Mouse (Mus musculus): ENCODE measurements at regions not wholly inside any gene's neighbourhood (a gene's known extent, or its start where the extent isn't known, plus 50 kb on each side); places are given as distances from the start of the nearest gene placed in this dataset.

DNA sequence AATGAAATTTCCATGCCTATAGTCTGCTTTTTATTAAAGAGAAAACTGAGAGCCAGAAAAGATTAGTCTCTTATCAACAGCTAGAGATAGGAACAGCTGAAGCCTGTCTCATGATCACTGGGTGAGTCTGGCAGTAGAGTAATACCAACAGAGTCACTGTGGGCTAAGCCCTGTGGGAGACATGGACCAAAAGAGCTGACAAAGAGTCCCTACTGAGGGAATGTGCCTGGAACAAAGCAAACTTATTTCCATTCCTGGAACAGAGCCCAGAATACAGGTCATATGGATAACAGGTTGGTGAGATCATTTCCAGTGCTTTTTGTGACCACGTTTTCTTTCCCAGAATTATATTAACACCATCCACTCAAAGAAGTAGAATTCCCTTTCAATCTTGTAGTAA, 237.4 kb downstream of the Tmsb4x start:
- ATAC-seq: no peak

DNA sequence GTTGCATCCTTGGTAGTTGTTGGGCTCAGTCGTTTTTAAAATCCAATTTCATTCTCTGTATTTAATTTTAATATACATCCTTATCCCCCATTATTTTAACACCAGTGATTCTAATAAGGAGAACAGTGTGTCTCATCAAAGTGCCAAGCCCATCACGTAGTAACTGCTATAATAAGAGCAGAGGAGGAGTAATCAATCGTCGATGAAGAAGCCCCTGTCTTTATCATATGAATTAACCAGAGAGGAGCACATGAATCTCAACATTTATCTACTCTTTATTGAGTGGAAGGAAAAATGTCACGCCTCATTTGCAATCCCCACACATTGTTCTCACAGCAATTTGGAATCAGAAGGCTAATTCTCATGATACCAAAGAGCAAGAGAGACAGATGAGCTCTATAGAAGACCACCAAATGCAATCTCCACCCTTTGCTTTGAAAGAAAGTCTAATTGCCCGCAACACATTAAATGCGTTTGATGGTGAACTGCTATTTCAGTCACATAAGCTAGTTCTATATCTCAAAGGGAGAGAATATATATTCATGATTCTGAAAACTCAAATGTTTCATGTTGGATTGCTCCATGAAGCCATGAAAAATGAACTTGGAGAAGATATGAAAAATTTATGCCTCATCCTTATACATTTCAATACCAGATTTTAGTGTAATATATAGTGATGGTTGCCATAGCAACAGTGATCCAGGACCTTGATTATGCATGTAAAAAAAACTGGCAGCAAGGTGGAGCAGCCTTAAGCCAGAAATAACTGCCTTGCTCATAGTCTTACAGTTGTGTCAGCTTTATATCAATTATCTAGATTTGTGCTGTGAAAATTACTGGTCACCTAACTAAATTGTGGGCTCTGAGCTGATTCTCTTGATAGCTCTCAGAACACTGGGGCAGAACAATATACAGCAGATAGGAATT, 244.2 kb downstream of the Tmsb4x start:
- no peak for ATAC-seq

DNA sequence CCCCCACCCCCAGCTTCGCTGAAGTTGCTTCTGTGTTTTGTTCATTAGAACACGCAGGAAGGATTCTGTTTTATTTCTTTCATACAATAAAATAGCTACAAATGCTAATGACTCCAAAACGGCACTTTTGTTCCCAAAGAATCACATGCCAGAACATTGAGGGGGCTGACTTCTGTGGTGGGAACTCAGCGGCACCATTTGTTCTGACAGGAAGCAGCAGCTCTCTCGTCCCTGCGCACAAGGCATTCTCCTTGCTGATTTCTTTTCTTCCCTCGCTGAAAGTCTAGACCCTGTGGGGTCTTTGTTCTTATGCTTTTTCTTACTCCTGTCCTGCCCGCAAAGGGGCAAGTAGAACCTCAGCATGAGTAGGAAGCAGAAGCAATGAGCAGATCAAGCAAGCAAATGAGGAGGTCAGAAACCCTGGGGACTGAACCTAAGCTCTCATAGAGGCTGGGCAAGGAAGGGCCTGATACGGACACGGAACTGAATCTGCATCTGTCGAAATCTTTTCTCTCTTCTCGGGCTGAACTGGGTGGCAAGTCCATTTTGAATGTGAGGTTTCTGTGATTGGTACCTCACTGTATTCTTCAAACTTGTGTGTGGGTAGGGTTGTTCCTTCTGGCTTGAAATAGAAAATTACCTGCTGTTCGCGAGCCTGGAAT, 256.5 kb downstream of the Tmsb4x start:
- ATAC-seq: peak; percentile 32

DNA sequence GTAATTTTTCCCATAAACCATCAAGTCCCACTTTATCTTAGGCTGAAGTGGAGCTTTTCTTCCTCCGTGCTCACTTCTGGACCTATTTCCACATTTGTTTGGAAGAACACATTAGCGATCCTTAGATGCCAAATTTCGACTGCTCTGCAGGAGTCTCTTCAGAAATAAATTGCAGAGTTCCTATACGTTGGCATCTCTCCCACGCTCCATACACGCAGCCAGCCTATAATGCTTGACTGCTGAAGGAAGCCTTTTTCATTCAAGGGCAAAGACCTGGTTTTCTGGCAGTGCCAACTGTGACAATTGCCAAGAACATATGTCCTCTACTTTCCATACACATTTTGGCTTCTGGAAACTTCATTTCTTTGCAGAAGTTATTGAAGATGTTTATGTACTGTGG, 258.1 kb downstream of the Tmsb4x start:
- no peak for ATAC-seq

DNA sequence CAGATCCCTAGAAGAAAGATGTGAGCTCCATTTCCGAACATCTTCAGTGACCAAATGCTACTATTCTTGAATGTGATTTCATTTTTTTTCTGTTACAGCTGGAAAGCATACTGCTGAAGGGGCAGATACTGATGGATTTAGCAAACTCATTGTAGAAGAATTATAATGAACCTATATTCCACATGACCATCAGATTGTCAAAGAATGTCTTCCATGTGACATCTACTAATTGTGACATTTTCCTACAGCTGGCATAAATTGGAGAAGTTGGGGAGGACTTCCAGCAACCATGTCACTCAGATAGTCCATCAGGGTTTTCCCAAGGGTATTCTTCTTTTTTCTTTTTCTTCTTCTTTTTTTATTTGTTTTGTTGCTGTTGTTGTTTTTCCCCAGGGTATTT, 263.2 kb downstream of the Tmsb4x start:
- no peak for ATAC-seq

DNA sequence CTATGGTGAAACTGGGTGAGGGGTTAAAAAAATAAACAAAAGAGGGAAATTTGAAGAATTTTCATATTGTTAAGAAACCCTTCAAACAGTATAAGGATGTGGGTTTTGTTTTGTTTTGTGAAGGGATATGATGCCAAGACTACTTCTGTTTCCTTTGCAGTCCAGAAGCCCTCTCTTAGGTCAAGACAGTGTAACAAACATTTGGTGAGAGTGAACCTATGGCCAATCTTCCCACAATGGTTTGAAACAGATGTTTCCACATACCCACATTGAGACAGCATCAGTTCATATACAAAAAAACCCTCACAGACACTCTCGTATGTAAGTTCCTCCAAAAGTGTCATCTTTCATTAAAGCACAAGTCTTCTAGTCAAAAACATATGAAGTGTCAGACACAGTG, 263.6 kb downstream of the Tmsb4x start:
- no peak for ATAC-seq

DNA sequence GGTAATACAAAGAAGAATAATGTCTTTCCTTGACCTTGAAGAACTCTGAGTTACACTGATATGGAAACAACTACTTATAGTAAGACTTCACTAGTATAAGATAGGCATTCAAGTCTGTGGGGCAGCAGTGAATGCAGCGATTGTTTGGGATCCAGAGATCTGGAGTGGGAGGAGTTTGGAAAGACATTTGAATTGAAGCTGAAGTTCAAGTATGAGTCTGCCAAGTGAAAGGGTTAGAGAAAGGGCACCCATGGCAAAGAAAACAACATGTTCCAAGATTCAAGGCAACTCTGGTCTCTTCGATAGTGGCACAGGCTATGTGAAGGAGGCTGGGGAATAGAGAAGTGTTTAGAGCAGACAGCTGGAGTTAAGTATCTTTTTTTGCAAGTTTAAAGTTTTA, 275.3 kb downstream of the Tmsb4x start:
- no peak for ATAC-seq

DNA sequence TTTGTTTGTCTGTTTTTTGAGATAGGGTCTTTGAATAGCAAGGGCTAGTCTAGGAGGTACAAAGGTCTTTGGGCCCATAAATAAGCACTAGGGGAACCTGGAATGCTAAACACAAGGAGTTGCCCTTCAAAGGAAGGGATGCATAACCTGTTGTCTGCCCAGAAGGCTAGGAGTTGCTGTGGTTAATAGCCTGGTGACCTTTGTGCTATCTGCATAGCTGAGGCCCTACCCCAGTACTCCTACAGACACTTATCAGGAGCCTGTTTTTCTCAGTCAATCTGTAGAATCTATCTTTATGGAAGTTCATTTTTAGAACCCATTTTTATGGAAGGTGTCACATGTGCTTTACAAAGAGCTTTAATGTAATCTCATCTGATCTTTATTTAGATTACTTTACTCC, 276.6 kb downstream of the Tmsb4x start:
- ATAC-seq: no peak

DNA sequence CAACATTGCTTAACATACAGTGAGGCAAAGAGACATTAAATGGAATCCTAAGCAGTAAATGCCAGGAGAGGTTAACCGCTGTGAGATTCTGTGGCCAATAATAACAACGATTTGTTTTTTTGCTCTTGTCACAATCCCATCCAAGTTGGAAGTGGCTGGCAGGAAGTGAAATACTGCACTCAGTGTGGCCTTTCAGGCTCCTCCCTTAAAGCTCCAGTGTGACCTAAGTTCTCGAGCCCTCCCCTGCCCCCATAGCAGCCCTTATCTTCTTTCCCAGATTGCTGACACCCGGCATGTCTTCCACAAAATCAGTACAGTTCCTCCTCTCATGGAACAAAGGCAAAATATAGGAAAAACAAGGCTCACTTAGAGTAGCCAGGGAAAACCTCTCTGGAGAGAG, 278.1 kb downstream of the Tmsb4x start:
- no peak for ATAC-seq

DNA sequence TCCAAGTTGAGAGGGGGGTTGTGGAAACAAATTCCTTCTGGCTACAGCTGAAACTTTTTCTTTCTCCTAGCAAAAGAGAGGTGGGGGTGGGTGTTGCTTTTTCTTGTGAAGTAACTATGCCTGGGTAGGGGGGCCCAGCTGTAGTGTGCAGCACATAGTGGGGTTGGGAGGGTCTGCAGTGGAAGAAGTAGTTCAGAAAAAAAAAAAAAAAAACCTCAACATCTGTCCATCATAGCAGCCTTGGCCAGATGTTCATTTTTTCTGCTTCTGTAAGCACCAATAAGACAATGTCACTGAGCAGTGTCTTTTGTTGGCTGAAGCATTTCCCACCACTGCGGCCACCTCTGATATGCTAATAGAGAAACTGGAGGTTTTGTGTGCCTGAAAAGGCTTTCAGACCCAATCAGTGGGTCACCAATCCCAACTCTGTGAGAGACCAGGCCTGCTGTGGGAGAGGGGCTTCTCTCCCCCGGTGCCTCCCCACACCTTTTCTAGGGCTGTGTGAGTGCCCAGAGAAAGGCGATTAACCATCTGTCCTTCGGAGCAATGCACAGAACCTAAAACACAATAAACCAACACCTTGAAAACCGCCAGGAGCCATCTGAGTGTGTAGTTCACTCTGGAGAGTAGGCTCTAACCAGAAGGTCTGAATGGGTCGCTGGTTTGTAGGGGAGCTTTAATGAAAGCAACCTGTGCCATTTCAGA, 279.2 kb downstream of the Tmsb4x start:
- no peak for ATAC-seq

DNA sequence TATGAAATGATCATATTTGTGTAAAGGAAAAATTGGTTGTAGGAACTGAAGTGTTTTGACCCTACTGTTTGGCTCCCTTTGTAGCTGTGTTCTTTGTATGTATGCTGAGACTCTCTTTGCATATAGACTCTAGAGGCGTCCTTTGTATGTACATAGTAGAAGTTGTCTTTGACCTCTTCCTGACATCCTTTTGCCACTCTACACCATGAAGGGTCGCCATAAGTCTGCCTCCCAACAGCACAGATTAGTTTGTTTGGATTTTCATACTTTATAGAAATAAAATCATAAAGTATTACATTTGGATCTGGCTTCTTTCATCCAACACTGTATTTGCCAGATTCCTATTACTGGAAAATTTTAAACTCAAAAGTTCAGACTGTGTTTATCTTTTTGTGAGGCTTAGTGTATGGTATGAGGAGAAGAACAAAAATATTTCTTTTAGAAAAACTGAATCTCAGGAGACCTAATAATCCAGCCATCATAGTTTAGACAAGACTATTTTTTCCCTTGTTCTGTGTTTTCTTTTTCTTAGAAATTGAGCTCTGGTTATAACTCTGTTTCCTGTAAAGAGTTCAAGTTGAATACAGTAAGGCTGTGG, 293.7 kb downstream of the Tmsb4x start:
- no peak for ATAC-seq

DNA sequence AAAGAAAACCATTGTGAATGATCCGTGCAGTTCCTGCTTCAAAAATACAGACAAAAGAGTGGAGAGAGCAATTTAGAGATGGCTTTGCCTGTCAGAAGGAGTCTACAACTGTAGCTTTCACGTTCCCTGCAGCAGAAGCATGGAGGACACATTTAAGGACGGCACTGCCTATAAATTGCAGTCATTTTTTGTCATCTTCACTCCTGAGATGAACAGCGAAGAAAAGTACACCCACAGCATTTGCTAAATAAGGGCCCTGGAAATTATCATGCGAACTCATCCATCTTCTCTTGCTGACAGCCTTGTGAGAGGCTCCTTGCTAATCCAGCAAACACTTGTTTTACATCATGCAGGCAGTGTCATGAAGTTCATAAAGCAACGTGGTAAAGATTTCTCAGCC, 302.5 kb downstream of the Tmsb4x start:
- no peak for ATAC-seq

DNA sequence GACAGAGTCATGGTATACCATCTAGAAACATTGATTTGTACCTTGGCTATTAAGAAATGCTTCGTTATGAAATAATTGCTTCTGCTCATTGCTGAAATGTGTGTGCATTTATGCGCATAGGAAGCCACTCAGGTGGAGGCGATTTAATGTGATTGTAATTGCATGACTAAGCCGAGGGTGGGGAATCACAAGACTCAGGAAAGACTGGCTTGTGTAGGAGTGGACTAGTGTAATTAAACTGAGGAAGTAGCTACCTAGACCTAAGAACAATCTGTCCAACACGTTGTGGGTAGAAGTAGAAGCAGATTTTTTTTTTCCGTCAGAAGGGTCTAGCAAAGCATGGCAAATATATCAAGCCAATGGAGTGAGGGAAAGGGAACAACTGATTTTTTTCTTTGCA, 308.4 kb downstream of the Tmsb4x start:
- ATAC-seq: no peak

DNA sequence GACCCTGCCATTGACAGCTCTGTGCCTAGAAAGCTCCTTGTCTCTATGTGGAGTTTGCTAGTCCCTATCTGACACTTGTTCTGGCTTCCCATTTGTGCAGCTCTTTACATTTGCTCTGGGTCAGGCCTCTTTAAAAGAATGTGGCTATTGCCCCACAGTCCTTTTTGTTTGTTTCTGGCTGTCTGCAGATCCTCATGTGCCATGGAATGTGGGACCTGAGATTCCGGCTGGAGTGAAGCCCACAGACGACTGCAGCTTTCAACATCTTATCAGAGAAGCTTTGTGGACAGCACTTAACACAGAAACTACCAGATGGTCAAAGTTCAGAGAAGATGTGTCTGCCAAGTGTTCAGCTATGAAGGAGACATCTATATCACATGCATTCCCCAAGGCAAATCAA, 309.7 kb upstream of the Egfl6 start:
- ATAC-seq: no peak

DNA sequence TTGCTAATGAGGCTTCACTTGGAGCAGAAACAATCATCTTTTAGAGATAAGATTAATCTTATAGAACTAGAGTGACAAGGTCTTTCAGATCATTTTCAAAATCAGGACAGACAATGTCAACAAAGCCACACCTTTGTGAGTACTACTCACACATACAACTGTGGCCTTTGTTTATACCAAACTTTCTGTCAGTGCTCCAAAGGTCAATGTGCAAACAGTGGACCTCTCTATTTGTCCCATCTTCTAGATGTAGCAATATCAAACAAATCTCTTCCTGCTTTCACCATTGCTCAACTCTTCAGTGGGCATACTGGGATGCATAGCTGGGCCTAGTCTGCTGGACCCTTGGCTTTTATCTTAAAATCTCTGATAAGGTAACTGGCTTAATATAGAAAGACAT, 300.9 kb upstream of the Egfl6 start:
- no peak for ATAC-seq

DNA sequence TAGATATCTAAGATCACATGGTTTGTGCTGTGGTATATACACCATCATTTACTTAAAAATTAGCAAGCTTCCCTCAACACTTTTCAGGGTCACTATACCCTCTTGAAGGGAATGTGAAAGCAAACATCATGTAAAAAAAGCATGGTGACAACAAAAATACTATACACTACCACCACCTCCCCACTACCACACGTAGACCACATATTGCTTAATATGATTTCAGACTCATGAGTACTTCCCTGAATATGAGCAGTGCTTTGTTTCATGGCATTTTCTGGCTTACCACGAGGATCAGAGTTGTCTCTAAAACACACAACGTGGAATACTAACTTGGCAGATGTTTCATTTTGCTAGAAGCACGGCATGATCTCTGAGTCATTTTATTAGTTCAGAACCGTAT, 284.0 kb upstream of the Egfl6 start:
- ATAC-seq: no peak

DNA sequence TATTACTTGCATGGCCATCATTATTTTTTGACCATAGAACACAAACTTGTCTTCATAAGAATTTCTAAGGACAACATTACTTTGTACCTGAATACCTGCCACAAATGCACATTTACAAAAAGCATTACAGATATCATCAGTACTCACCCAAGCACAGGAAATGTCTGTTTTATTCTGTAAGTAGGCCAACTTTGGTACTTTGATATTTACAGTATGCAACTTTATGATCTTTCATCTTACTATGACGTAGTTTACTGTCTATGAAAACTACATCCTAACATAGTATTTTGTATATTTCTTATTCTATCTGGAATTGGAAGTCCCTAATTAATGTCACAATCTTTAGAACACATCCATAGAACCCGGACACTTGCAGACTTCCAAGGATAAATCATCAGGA, 282.2 kb upstream of the Egfl6 start:
- peak; percentile 75 for ATAC-seq

Measured in inflammation-experienced regulatory T-cells, adult 6 months (primary cell).